Mouse (Mus musculus) cerebellum, adult 2 months (tissue): Measurements from ENCODE around the gene Rufy3. TPM values are rescaled to one million over a fixed set of nuclear protein-coding genes. Genes with fewer than 3 reads are reported as not detected.

Source experiments
- DNase-seq, 2 experiments: peaks; one replicate each; pipeline ENCODE4 v3.0.0; 2021
- H3K27ac ChIP-seq: fragments of 200-500 bp; 2 replicates; pipeline ENCODE4 v1.5.1; 2012; ENCODE audit warnings: low read length, control low read depth, inconsistent platforms; ENCODE audit not compliant: insufficient read depth
- H3K27me3 ChIP-seq: fragments of 200-500 bp; 2 replicates; pipeline ENCODE4 v1.6.1; 2012; ENCODE audit warnings: inconsistent platforms, mild to moderate bottlenecking, low read length, moderate library complexity; ENCODE audit not compliant: control insufficient read depth, insufficient read depth
- H3K4me1 ChIP-seq: fragments of 200-500 bp; 2 replicates; pipeline ENCODE4 v1.6.1; 2011; ENCODE audit warnings: low read length; ENCODE audit not compliant: control insufficient read depth, insufficient read depth
- H3K4me3 ChIP-seq: fragments of 200-500 bp; replicated peaks from 2 replicates; pipeline ENCODE3; 2011; ENCODE audit warnings: mild to moderate bottlenecking, low read depth, low read length, control low read depth; ENCODE audit not compliant: insufficient read depth
- CTCF ChIP-seq: fragments of 200-500 bp; IDR thresholded peaks from 2 replicates; pipeline ENCODE4 v1.5.1; 2011; ENCODE audit warnings: low read depth, mild to moderate bottlenecking, control low read depth, low read length, moderate library complexity, borderline replicate concordance; ENCODE audit not compliant: insufficient read depth
- POLR2A ChIP-seq: fragments of 200-500 bp; IDR thresholded peaks from 2 replicates; pipeline ENCODE4 v1.6.1; 2011; ENCODE audit warnings: low read length, control low read depth, borderline replicate concordance; ENCODE audit not compliant: insufficient read depth
- WGBS: fragments of 180-500 bp; shearing (Covaris S2); methylation state at CpG from one replicate; pipeline ENCODE4 v1.1.7; 2018; 5-methylcytosine and 5-hydroxymethylcytosine counted together
- polyA plus RNA-seq: library from polyadenylated mRNA; depleted of rRNA; stranded (reverse); fragments of >200 nt; gene quantifications from 2 replicates; pipeline ENCODE4 v1.2.3, GENCODE M21; 2012

The Rufy3 gene
- polyA plus RNA-seq, 1 experiment = 139 TPM

DNA sequence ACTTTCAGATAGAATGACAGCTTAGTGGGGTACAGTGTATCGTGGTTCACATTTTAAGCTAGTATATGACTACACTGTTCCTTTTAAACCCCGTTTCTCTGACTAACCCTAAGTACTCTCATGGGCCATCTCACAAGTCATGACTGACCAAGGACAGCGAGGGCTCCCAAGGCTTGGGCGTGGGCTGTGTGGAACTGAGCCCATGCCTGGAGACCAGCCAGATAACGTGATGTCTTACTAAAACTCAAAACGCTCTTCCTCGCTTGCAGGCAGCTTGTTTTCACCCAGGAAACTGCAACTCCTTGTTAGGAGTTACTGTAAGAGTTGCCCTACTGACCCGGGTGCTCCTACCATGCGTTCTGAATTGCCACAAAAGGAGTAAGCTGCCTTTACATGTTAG lies 78.7 kb downstream of the Rufy3 start:
- no peak for DNase-seq
- no peak overlapping the region for H3K27ac ChIP-seq
- H3K27me3 ChIP-seq = no peaks in the 10 kb centered on the region
- H3K4me3 ChIP-seq = no peak overlapping the region
- 57% methylated on average over 9 of the region's 9 CpGs for WGBS
- TF ChIP-seq POLR2A (no peak), CTCF (no peak)
- H3K4me1 ChIP-seq = no peaks in the 10 kb centered on the region

DNA sequence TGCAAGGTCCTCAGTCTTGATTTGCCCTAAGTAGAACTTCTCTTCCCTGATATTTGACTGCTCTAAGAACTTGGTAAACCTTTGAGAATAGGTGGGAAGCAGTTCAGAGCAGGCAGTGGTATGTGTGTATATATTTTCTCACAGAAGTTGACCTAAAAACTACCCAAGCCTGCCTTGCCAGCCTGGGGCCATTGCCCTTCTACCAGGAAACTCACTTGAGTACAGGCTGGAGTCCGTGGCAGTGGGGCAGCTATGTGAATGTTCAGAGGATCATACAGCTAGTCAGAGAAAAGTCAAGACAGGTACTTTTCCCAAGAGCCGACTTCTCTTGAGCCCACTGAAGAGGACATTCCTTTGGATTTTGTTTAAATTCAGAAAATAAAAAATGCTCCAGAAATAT lies 80.1 kb downstream of the Rufy3 start:
- Histone ChIP-seq H3K4me3 (no peak overlapping the region), H3K27me3 (no peaks in the 10 kb centered on the region), H3K27ac (no peak overlapping the region), H3K4me1 (no peaks in the 10 kb centered on the region)
- whole genome bisulfite sequencing = 86% methylated on average over 2 of the region's 2 CpGs
- no peak for DNase-seq
- no peak for TF ChIP-seq POLR2A
- no peak for TF ChIP-seq CTCF

DNA sequence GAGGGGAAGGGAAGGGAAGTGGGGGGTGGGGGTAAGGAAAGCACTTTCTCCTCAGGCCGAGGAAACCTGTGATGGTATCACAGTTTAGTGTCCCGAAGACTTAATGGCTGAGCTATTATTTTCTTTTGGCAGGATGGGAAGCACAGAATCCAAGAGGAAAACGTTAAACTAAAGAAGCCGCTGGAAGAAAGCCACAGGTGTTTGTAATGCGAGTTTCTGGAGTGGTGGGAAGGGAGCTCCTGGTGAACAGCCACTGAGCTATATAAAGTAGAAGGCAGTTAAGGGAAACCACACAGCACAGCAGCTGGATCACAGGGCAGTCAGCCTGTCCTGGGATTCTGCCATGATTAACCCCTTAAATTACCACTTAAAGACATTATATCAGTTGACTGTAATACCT lies 80.6 kb downstream of the Rufy3 start:
- 79% methylated on average over 5 of the region's 5 CpGs for WGBS
- DNase-seq = no peak
- H3K27me3 ChIP-seq = no peaks in the 10 kb centered on the region
- H3K4me1 ChIP-seq = no peaks in the 10 kb centered on the region
- TF ChIP-seq CTCF (no peak), POLR2A (no peak)
- H3K4me3 ChIP-seq = no peak overlapping the region
- H3K27ac ChIP-seq = no peak overlapping the region

DNA sequence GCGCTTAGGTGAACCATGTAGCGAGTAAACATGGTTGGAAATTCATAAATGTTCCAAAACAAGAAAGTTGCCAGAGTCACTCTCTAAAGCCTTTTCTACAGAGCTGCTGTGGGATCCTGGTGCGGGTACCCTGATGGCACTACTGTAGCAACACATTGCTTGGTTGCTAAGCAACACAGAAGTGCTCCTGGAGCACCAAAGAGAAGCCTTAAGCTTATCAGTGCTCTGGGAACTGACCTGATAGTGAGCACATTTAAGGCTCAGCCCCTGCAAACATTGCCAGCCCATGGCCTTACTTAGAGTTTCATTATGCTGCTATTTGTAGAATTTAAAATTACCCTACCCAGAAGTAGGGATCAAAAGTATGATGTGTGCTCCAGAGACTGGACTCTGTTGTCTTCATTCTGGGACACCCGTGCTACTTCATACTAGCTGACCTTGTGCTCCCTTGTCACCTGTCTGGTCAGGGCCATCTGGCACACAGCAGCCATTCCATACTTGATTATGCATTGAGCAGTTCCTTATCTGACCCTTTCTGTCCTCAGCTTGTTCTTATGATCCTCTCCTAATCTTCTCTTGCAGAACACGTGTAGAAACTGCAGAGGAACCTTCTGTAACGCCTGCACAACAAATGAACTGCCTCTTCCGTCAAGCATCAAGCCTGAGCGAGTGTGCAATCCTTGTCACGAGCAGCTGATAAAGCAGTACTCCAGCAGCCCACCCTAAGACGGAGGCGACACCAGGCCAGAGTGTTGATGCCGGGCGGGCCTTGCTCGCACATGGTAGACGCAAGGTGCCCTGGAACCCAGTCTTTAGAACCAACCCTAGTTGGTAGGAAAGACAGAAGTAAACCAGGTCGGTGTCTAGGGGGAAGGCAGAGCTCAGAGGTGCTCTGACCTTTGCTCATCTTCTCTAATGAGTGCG lies 84.7 kb downstream of the Rufy3 start:
- no peak for TF ChIP-seq POLR2A
- TF ChIP-seq CTCF = no peak
- 90% methylated on average over 17 of the region's 17 CpGs for WGBS

DNA sequence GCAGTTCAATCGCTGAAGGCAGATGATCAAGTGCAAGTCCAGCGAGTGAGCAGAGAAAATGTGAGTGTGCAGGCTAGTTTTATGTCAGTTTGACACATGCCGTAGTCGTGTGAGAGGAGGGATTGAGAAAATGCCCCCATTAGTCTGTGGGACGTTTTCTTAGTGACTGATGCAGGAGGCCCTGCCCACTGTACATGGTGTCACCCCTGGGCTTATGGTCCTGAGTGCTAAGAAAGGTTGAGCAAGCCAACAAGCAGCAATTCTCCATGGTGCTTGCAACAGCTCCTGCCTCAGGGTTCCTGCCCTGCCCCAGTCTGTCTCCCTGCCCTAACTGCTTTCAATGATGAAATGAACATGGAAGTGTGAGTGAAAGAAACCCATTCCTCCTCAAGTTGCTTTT lies 87.7 kb downstream of the Rufy3 start:
- 85% methylated on average over 5 of the region's 5 CpGs for WGBS
- Histone ChIP-seq H3K4me1 (no peaks in the 10 kb centered on the region; the same call in 1 of the 2 replicates), H3K27me3 (no peaks in the 10 kb centered on the region), H3K4me3 (no peak overlapping the region), H3K27ac (no peak overlapping the region)
- TF ChIP-seq POLR2A (no peak), CTCF (no peak)
- DNase-seq = no peak

More for the DNA sequence above, 84.7 kb downstream of the Rufy3 start:
- H3K27me3 ChIP-seq = no peaks in the 10 kb centered on the region
- H3K4me3 ChIP-seq = no peak overlapping the region
- H3K4me1 ChIP-seq = no peaks in the 10 kb centered on the region
- no peak overlapping the region for H3K27ac ChIP-seq
- DNase-seq = no peak

DNA sequence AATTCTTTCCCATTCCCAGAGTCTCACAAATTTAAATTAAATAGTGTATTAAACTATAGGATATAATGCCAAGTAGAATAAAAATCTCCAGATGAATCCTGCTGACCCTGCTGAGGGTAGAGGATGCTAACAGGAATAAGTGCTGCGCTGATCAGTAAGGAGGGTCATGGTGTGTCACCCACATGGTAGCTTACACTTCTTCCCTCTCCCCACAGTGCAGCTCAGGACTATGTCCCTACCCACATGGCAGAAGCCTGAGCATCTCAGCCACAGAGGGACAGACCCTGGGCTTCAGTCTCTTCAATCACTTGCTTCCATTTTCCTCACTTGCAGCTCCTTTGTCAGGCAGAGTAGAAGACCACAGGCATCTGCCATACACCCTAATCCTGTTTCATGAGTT lies 93.0 kb downstream of the Rufy3 start:
- Histone ChIP-seq H3K27ac (no peak overlapping the region), H3K4me3 (no peak overlapping the region), H3K4me1 (no peaks in the 10 kb centered on the region; the same call in 1 of the 2 replicates), H3K27me3 (no peaks in the 10 kb centered on the region)
- 97% methylated on average over 1 of the region's 1 CpGs for WGBS
- TF ChIP-seq POLR2A (no peak), CTCF (no peak)
- DNase-seq = no peak

DNA sequence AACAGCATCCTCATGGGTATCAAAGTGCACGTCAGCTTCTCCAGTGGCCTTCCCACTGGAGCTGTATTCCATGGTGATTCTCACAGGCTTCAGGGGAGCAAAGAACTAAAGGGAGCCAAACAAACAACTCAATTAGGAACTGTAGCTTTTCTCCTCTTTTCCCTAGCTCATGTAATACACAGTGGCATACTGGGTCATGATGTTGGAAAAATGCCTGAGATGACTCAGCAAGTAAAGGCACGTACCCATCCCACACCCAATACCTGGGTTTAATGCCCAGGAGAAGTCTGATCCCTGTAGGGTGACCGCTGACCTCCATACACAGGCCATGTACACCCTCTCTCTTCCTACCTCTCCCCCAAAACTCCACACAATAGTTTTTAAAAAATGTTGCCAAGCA lies 98.3 kb downstream of the Rufy3 start:
- H3K27me3 ChIP-seq = no peaks in the 10 kb centered on the region
- 81% methylated on average over 3 of the region's 3 CpGs for WGBS
- H3K4me3 ChIP-seq = no peak overlapping the region
- no peak for DNase-seq
- H3K4me1 ChIP-seq = no peaks in the 10 kb centered on the region; the same call in 1 of the 2 replicates
- no peak overlapping the region for H3K27ac ChIP-seq
- TF ChIP-seq CTCF (no peak), POLR2A (no peak)

DNA sequence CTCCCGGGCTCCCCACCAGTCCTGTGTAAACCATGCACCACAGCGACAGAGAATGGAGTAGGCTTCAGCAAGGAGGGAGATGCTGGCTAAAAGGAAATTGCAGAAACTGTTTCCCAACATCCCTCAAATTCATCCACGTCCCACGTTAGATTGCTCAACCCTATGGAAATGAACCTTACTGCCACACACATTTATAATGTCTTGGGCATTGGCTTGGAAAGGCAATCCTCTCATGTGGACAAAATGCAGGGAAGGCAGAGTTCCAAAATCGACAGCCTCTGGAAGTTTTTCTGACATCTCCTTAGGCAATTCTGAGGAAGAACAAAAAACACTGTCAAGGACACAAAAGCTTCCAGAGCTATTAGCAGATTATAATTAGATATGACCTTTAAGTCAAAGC lies 99.0 kb downstream of the Rufy3 start:
- Histone ChIP-seq H3K4me3 (no peak overlapping the region), H3K4me1 (no peaks in the 10 kb centered on the region; the same call in 1 of the 2 replicates), H3K27me3 (no peaks in the 10 kb centered on the region), H3K27ac (no peak overlapping the region)
- no peak for TF ChIP-seq CTCF
- DNase-seq = no peak
- WGBS = 46% methylated on average over 5 of the region's 5 CpGs
